Mouse (Mus musculus) ovary, postnatal 14 days (tissue): ENCODE data around the gene Tulp2.
"Not testable (repeated sequence)": the region's sequence is repeated elsewhere in the genome, so short reads cannot be mapped to it uniquely, and the experiment has no call there.

Source experiments
- DNase-seq: peaks from one replicate; pipeline ENCODE4 v3.0.0; 2022; ENCODE audit warnings: low spot score

The Tulp2 gene

DNA sequence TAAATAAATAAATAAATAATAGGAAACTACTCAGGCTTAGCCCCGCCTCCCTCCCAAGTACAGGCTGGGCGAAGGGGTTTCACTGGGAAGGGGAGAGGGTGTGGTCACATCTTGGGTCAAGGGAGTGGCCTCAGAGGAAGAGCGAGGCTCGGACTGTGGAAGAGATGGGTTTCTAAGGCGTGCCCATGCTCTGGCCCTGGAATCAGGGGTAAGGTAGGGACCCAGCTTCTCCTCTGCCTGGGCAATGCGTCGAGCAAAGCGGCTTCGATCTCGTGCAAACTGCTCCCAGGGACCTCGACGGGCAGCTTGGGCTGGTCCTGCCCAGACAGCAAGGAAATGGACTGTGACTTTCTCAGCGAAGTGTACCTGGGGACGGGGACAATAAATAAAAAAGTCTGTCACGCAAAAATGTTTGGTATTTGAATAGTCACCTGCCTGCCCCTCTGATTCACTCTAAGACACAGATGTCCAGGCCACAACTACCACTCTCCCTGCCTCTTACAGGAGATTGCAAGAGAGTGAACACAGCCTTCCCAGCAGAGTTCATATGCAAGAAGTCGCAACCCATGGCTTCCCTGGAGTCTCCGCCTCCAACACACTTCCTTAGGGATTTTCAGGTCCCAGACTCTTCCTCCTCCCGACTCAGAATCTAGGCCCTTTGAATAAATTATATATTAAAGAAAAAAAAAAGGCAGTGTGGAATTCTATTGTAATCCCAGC, 41.4 kb downstream of the Tulp2 start:
- no peak for DNase-seq

DNA sequence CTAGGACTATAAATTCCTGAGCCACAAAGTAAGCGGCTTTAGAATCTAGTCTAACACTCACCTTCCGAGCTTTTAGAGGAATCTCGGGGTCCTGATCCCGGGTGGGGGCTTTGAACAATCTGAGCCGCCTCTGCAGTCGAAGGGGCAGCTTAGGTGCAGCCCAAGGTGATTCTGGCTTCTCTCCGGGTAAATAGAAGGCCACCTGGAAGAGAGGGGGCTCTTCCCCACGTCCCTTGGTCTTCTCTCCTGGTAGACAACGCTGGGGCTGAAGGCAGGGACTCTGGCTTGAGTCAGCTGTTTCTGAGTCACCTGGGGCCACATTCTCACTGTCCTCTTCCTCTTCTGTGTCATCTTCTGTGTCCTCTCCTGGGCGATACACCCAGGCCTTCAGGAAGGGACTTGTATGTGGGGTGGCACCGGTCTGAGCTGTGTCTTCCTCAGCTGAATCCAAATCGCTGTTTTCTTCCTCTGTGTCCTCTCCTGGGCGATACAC, 42.0 kb downstream of the Tulp2 start:
- DNase-seq = no peak

DNA sequence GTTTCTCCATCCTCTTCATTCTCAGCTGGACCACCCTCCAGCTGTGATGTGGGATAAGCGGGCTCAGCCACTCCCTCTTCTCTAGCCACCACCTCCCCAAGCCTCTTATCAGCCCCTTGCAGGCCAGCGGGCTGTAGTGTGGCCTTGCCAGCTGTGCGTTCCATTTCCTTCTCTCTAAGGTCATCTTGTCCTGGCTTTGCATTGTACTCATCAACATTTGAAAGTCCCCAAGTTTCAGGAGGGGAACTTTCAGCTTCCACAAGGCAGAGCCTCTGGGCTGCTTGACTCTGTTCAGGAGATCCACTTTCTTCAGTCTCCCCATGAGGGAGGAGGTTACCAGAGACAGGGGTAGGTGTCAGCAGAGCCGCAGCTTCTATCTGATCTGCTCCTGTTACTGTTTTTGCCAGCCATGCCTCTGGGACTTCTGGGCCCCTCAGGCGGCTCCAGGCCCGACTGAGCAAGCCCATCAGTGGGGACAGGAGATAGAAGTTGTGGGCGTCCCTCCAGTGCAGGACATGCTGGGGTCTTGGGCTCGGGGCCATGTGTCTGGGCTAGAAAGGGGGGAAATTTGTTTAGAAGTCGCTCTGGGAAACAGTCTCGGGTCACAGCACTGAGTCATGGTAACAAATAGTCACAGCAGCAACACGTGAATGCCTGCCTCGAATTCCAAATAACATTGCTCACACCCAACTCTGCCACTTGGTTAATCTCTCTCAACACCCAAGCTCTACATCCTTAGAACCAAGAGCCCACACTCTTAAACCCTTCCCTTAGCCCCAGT, 43.4 kb downstream of the Tulp2 start:
- DNase-seq = no peak

DNA sequence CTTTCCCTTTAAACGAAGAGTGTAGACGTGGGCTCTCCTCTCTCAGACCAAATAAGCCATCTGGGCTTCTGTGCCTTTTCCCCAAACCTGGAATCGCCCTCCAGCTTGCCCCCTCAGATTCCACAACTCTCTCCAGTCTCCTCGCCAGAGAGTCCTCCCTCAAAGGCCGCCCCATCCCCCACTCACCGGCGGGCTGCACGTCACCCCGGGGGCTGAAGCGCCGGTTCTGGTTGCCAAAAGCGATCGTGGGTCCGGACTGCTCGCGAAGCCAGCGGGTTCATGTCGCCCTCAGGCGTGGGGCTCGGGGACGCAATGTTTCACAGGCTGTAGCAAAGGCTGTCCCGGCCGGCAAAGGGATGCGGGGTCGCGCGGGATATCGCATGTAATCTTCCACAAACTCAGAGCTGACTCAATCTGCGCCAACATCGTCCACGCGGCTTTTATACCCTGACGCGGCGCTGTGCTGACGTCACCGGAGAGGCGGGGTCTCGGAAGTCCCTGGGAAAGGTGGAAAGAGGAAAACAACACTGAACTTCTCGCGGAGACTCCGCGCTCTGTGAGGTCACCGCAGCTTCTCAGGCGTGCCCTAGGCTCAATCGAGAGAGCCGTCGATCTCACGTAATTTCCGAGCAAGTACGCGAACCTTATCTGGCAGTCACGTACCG, 44.3 kb downstream of the Tulp2 start, which contains the start of the genes Ppp1r15a and Plekha4:
Ppp1r15a (minus strand) TSS at position 460 of the 665 bp plus-strand sequence.
Plekha4 (plus strand) TSS at position 522 of the 665 bp plus-strand sequence.
- DNase-seq = peak; percentile 97

DNA sequence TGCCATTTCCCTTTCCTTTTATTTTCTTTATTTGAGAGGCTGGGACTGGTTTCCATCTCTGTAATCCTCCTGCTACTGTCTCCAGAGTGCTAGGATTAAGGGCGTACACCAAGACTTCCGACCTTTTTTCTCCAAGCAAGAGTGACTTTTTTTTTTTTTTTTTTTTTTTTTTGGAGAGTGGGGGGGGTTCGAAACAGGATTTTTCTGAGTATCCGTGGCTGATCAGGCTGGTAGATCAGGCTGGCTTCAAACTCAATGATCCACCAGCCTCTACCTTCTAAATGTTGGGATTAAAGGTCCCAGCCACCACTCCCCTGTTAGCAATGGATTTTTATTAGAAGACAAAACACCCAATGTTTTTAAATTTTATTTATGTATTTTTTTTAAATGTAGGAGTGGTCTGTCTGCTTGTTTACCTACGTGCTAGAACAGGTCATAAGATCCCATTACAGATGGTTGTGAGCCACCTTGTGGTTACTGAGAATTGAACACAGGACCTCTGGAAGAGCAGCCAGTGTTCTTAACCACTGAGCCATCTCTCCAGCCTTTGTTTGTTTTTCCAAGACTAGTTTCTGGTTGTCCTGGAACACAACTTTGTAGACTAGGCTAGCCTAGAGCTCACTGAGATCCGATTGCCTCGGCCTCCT, 44.9 kb downstream of the Tulp2 start:
- DNase-seq = no peak

DNA sequence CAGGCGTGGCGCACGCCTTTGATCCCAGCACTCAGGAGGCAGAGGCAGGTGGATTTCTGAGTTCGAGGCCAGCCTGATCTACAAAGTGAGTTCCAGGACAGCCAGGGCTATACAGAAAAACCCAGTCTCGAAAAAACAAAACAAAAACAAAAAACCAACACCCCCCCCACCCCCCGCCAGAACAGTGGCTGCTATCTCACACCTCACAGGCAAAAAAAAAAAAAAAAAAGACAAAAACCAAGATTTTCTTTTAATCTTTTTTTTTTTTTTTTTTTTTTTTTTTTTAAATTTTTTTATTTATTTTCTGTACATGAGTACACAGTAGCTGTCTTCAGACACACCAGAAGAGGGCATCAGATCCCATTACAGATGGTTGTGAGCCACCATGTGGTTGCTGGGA, 45.5 kb downstream of the Tulp2 start:
- not testable (repeated sequence) for DNase-seq

DNA sequence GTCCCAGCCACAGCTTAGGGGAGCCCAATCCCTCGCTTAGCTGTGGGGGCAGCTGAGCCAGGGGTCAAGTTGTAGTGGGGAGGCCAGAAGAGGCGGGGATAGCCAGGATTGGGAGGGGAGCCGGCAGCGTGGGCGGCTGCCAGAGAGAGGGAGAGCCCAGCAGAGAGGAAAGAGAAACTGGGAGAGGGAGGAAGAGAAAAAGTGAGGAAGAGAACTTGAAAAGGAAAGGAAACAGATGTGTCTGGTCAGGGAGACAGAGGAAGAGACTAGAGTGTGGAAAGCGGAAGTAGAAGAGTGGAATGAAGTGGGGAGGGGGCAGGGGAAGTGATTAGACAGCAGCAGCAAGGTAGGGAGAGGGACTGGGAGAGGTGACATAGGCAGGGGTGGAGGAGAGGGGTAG, 47.8 kb downstream of the Tulp2 start:
- DNase-seq = no peak

DNA sequence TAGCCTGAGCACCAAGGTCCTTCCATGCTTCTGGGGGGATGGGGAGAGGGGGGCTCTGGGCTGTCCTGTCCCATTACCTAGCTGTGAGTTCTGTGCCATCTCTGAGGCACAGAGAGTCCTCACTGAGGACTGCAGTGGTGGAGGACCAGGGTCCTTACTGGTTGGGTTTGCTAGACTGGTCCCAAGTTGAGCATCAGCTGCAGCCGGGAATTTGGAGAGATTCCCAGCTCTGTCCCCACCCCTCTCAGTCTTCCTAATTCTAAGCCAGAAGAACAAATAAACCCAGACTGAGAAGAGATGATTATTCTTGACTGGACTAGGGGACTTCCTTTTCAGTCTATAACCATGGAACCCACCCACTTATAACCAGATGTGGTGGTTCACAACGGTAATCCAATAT, 49.0 kb downstream of the Tulp2 start:
- DNase-seq = no peak

DNA sequence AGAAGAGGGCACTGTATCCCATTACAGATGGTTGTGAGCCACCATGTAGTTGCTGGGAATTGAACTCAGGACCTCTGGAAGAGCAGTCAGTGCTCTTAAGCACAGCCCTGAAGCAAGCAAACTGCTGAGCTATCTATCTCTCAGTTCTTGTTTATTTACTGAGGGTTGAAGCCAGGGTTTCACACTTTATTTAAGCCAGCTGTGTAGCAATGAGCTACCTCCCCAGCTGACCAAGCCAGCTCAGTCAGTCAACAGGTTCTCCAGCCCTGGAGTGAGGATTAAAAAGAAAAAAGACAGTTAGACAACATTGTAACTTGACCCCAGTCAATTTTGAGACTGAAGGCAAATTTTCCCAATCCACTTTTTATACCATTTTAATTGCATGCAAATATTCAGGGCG, 54.0 kb downstream of the Tulp2 start:
- DNase-seq = no peak

DNA sequence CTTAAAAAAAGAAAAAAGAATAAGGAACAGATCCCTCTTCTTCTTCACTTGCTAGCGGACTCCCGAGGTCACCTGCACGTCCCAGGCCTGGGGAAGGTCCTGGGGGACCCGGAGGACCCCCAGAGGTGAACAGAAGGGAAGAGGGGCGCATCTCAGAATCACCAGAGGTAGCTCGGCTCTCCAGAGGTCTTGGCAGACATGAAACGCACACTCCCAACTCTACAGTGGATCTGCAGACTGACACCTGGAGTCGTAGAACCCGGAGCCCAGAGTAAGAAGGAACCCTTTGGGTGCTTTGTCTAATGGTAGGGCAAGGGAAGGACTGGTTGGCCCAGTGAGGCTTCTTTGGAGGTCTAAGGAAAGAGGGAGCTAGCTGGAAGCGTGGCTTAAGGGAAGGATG, 55.9 kb downstream of the Tulp2 start:
- no peak for DNase-seq

DNA sequence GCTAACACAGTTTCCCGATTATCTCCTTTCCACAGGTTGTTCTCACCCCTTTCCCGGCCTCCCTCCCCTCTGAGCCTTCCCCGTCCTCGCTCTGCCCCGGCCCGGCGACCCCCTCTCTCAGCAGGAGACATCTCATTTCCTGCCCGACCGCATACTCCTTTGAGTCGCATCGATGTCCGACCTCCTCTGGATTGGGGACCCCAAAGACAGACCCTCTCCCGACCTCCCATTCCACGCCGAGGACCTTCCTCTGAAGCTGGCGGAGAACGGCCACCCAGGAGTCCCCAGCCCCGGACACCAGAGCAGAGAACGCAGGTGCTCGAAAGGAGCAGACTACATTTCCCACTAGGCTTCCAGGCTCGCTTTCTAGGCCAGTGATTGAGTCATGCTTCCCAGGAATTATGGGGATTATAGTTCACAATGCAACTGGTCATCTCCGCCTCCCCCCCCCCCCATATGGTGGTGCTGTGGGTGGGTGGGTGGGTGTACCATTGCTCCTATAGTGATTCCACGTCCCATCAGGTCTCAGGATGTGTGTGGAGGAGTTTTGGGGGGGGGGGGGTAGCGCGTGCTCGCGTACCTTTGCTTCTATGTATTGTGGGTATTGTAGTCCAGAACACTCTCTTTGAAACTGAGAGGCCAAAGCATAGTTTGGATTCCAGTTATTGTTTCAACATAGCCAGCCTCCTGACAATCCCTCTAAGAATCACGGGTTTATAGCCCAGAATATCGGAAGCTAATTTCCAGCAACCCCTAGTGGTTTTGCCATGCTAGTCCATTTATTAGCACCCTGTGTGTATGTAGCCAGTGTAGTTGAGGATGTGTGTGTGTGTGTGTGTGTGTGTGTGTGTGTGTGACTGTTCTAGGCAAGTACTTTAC, 56.7 kb downstream of the Tulp2 start:
- no peak for DNase-seq

DNA sequence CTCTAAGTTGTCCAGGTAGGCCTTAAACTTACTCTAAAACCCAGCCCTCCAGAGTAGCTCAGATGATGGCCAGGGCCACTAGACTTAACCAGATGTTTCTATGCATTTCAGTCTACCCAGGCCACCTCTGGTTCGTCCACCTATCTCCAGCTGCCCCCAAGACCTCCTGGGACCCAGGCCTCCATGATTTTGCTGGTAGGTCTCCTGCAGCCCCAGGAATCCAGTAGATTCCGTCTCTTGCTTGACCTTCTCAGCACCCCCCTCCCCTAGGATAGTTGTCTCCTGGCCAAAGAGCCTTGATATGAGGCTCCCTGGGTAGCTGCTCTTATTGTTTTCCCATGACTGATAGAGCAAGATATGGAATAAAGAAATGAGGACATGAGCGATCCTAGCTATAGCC, 57.4 kb downstream of the Tulp2 start:
- no peak for DNase-seq

DNA sequence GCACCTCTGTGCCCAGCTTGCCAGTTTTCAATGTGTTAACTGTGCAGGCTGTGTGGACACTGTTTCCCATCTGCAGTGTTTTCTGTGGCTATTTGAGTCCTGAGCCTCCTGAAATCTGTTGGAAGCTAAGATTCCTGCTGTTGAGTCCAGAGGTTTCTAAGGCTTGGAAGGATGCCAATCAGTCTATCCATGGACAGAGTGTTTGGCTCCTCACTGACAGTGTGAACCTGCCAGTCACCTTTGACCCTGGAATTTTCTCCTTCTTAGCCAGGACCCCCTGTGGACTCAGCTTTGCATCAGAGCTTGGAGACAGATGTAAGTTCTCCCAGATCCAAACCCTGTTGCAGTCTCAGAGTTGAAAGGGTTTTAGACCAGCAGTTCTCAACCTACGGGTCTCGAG, 58.5 kb downstream of the Tulp2 start:
- no peak for DNase-seq

DNA sequence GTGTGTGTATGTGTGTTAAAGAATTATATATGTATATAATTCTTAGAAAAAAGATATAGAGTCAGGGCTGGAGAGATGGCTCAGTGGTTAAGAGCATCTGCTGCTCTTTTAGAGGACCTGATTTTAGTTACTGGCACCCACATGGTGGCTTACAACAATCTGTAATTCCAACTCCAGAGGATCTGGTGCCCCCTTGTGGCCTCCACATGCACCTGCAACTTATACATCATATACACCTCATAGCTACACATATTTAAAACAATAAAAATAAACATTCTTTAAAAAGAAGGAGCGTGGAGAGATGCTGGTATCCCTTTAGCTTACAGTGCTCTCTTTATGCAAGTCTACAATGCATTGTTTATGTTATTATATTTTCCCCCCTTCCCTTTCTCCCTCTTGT, 62.8 kb downstream of the Tulp2 start:
- no peak for DNase-seq

DNA sequence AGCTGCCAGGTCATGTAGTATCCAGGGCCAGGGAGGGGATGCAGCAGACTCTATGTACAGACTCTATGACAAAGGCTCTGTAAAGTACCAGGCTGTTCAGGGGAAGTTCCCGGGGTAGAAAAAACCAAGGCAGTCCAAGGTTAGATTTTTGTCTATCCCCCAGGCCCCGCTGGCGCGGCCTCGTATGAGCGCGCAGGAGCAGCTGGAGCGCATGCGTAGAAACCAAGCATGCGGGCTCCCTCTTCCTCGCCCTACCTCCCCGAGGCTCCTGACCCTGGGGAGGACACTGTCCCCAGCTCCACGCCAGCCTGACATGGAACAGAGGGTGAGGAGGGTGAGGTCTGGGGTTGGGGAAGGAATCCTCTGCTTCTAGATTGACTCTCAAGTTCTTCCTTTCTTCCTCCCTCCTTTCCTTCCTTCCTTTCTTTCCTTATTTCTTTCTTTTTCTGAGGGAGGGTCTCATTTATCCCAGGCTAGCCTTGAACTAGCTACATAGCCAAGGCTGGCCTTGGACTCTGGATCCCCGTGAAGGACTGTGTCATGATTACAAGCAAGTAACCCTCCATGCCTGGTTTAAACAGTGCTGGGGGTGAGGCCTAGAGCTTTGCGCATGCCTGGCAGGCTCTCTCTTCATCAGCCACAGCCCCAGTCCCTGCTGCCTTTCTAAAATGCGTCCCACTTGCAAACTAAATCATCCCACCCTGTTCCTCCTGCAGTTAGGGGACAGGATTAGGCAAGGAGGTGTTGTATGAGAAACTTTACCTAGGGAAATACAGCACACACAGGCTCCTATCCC, 68.2 kb downstream of the Tulp2 start:
- no peak for DNase-seq

DNA sequence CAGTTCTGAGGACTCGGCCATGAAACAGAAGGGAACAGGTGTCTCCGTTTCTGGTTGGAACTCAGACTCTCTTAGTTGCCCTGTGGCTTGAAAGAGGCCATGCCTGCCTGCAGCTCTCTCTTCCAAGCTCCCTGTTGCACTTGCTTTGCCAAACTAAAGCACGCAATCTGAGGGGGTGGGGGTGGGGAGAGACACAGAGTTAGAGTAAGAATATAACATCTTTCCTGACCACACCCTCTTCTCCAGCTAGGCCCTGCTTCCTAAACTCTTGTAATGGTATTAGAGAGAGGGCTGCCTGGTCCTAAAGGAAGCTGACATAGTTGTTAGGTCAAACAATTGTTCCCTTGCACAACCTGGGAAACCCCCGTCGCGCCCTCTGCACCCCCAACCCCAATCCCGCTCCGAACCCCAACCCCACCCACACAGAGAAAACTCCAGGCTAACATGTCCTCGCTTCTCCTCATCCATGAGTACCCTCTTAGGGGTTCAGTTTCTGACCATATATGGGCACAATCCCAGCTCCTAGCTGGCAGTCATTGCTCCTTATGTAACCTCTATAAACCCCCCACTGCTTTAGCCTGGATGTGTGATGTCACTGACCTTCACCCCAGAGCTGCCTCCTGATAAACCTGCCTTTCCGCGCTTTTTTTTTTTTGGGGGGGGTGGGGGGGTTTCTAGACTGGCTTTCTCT, 69.3 kb downstream of the Tulp2 start:
- no peak for DNase-seq

DNA sequence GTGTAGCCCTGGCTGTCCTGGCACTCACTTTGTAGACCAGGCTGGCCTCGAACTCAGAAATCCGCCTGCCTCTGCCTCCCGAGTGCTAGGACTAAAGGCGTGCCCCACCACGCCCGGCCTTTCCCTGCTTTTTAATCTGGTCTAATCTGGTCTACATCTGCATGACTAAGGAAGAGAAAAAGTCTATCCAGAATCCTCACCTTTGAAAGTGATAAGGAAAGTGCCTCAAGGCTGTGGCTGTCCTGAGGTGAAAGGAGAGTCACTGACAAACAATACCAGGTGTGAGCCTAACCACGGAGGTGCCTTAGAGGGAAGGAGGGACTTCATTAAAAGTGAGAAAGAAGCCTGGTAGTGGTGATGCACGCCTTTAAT, 69.8 kb downstream of the Tulp2 start:
- DNase-seq = no peak

DNA sequence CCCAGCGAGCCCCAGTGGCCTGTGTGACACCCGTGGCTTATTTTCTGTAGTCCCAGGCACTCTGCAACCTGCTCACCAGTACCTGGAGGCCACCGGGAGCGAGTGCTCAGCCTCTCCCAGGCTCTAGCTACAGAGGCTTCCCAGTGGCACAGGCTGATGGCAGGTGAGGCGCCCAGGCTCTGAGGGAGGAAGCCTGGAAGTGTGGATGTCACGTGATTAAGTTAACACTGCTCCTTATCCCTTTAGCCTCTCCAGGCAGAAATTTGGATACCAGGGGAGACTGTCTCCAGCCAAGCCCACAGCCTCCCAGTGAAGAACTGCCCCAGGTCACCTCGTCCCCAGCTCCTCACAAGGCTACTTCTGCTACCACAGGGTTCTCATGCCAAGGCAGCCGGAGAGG, 71.8 kb downstream of the Tulp2 start:
- no peak for DNase-seq

DNA sequence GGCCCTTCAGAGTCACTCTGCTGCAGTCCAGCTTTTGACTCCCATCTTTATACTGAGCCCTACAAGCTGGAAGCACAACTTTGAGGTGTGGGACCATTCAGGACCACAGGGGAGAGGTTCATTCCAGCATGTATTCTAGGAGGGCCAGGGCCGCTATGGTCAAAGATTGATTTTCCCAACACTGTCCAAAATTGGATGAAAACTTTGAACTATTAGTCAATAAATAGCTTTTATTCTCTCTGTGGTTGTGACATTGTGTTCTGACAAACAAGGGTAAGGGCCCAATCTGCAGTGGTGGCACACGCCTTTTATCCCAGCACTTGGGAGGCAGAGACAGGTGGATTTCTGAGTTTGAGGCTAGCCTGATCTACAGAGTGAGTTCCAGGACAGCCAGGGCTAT, 72.3 kb downstream of the Tulp2 start:
- no peak for DNase-seq

DNA sequence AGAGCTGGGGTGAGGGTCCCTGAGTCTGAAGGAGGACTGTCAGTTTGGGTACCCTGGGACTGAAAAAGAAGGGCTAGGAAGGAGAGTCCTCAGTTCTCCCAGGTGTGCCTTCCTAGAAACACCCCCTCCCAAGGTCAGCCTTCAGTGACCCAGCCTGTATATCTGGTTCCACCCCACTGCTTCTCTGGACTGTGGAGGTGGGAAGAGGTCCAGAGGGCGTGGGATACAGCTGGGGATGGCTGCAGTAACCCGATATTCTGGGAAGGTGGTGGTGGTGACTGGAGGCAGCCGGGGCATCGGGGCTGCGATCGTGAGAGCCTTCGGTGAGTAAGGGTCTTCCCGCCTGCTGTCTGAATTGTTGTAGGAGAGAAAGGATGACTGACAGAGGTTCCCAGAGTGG, 73.1 kb downstream of the Tulp2 start, which contains the start of gene Hsd17b14:
Hsd17b14 (plus strand) TSS at position 150 of the 400 bp plus-strand sequence.
- no peak for DNase-seq
